26 mouse cellular contexts compared by ENCODE assay signal in genomic region chr15:8564331-8564730, GRCm38 (mm10). TPM values are rescaled to one million over a fixed set of nuclear protein-coding genes. Genes with fewer than 3 reads are reported as not detected.
"Had no signal": no experiment of that assay in that cellular context is flagged by ENCODE, and none has a peak within 500 bp of the region (broad histone marks: within the 10 kb centered on the region; RNA-seq: fewer than 3 reads in every experiment).

No protein-coding gene starts in this region.

- DNase-seq: heart, postnatal 10 days; heart, postnatal 14 days; heart, postnatal 36 days; heart, postnatal 4 days; kidney, adult 11 months; kidney, adult 18-20 months; kidney, adult 2 months; kidney, adult 8-10 months; kidney, adult 9 months; kidney, postnatal 10 days; kidney, postnatal 14 days; kidney, postnatal 25 days; kidney, postnatal 36 days; kidney, postnatal 4 days; layer of hippocampus, adult 9-11 months; layer of hippocampus, postnatal 36 days had no signal

RNA-seq across cellular contexts. Expression of gene Gm2310, which starts 44.6 kb away (rescaled TPM):
- total RNA-seq: heart, postnatal 10 days; heart, postnatal 14 days; heart, postnatal 25 days; heart, postnatal 36 days; heart, postnatal 4 days; hematopoietic stem cell, adult 5-6 weeks; hindbrain, postnatal 0 days; layer of hippocampus, adult 18-20 months; layer of hippocampus, adult 2 months; layer of hippocampus, postnatal 10 days; layer of hippocampus, postnatal 14 days; layer of hippocampus, postnatal 25 days; layer of hippocampus, postnatal 36 days; left cerebral cortex, adult 18-20 months; left cerebral cortex, adult 2 months had no signal
